Mouse (Mus musculus): Measurements from ENCODE around the gene Adcy3. TPM values are rescaled to one million over a fixed set of nuclear protein-coding genes. Genes with fewer than 3 reads are reported as not detected.

The Adcy3 gene
- polyA plus RNA-seq, 1 experiment from 2014 or later: 17.4 TPM

- no peak overlapping the region for H3K4me3 ChIP-seq (replicated peaks)
- no peak overlapping the region for H3K4me2 ChIP-seq (replicated peaks)
- H3K9ac ChIP-seq: no peak overlapping the region
- no peak for ATAC-seq (ENCODE audit: insufficient number of reproducible peaks, low FRiP score, low TSS enrichment, low read depth)
- 51% methylated on average over 2 of the region's 2 CpGs for WGBS
- H3K27ac ChIP-seq (replicated peaks): peak overlapping the region; percentile 44
- H3K27me3 ChIP-seq: no peaks in the 10 kb centered on the region
- no peaks in the 10 kb centered on the region for H3K36me3 ChIP-seq
- H3K4me1 ChIP-seq: peaks cover 10% of the 10 kb centered on the region; the same call in 1 of the 2 replicates
- H3K9me3 ChIP-seq (replicated peaks): no peaks in the 10 kb centered on the region
These were observed 24.6 kb downstream of the Adcy3 start for GRCm38 (mm10) chr12:4157466-4157865.

GRCm38 (mm10) chr12:4158179-4158578, 25.3 kb downstream of the Adcy3 start:
- 89% methylated on average over 3 of the region's 3 CpGs for WGBS
- H3K36me3 ChIP-seq: no peaks in the 10 kb centered on the region
- no peaks in the 10 kb centered on the region for H3K9me3 ChIP-seq (replicated peaks)
- H3K27me3 ChIP-seq: no peaks in the 10 kb centered on the region
- H3K4me1 ChIP-seq: peaks cover 10% of the 10 kb centered on the region; the same call in 1 of the 2 replicates
- no peak overlapping the region for H3K9ac ChIP-seq
- 0 out of 2 replicates have a peak overlapping the region, but pooled peaks have one; percentile 44 for H3K27ac ChIP-seq (replicated peaks)
- H3K4me2 ChIP-seq (replicated peaks): no peak overlapping the region
- no peak overlapping the region for H3K4me3 ChIP-seq (replicated peaks)
- no peak for ATAC-seq (ENCODE audit: insufficient number of reproducible peaks, low FRiP score, low TSS enrichment, low read depth)

- H3K4me3 ChIP-seq (replicated peaks): no peak overlapping the region
- peaks cover 10% of the 10 kb centered on the region; the same call in 1 of the 2 replicates for H3K4me1 ChIP-seq
- H3K9me3 ChIP-seq (replicated peaks): no peaks in the 10 kb centered on the region
- no peak overlapping the region for H3K27ac ChIP-seq (replicated peaks)
- no peak overlapping the region for H3K4me2 ChIP-seq (replicated peaks)
- H3K27me3 ChIP-seq: no peaks in the 10 kb centered on the region
- WGBS: 91% methylated on average over 7 of the region's 7 CpGs
- H3K9ac ChIP-seq: no peak overlapping the region
- H3K36me3 ChIP-seq: no peaks in the 10 kb centered on the region
- no peak for ATAC-seq (ENCODE audit: insufficient number of reproducible peaks, low FRiP score, low TSS enrichment, low read depth)
These were observed 26.1 kb downstream of the Adcy3 start for GRCm38 (mm10) chr12:4158868-4159632.

GRCm38 (mm10) chr12:4160322-4160721, 27.4 kb downstream of the Adcy3 start:
- Histone ChIP-seq H3K4me1 (peaks cover 10% of the 10 kb centered on the region; the same call in 1 of the 2 replicates), H3K27me3 (no peaks in the 10 kb centered on the region), H3K4me3 (replicated peaks) (no peak overlapping the region), H3K27ac (replicated peaks) (no peak overlapping the region), H3K9ac (no peak overlapping the region), H3K4me2 (replicated peaks) (no peak overlapping the region), H3K36me3 (no peaks in the 10 kb centered on the region), H3K9me3 (replicated peaks) (no peaks in the 10 kb centered on the region)
- 78% methylated on average over 7 of the region's 7 CpGs for WGBS
- no peak for ATAC-seq (ENCODE audit: insufficient number of reproducible peaks, low FRiP score, low TSS enrichment, low read depth)

GRCm38 (mm10) chr12:4162886-4163285, 30.0 kb downstream of the Adcy3 start:
- Histone ChIP-seq H3K27me3 (no peaks in the 10 kb centered on the region), H3K9ac (no peak overlapping the region), H3K4me3 (replicated peaks) (no peak overlapping the region), H3K9me3 (replicated peaks) (no peaks in the 10 kb centered on the region), H3K36me3 (no peaks in the 10 kb centered on the region), H3K4me2 (replicated peaks) (no peak overlapping the region), H3K4me1 (0 out of 2 replicates have a peak, but pooled peaks cover 6% of the 10 kb centered on the region), H3K27ac (replicated peaks) (no peak overlapping the region)
- no peak for ATAC-seq (ENCODE audit: insufficient number of reproducible peaks, low FRiP score, low TSS enrichment, low read depth)
- 38% methylated on average over 2 of the region's 2 CpGs for WGBS

GRCm38 (mm10) chr12:4166970-4167369, 34.1 kb downstream of the Adcy3 start:
- no peaks in the 10 kb centered on the region for H3K36me3 ChIP-seq
- no peaks in the 10 kb centered on the region for H3K27me3 ChIP-seq
- H3K4me1 ChIP-seq: 0 out of 2 replicates have a peak, but pooled peaks cover 5% of the 10 kb centered on the region
- ATAC-seq (ENCODE audit: insufficient number of reproducible peaks, low FRiP score, low TSS enrichment, low read depth): no peak
- no peak overlapping the region for H3K27ac ChIP-seq (replicated peaks)
- H3K9me3 ChIP-seq (replicated peaks): no peaks in the 10 kb centered on the region
- no peak overlapping the region for H3K9ac ChIP-seq
- no peak overlapping the region for H3K4me2 ChIP-seq (replicated peaks)
- 69% methylated on average over 3 of the region's 3 CpGs for WGBS
- no peak overlapping the region for H3K4me3 ChIP-seq (replicated peaks)

- Histone ChIP-seq H3K9ac (no peak overlapping the region), H3K9me3 (replicated peaks) (no peaks in the 10 kb centered on the region), H3K4me1 (0 out of 2 replicates have a peak, but pooled peaks cover 5% of the 10 kb centered on the region), H3K4me3 (replicated peaks) (no peak overlapping the region), H3K4me2 (replicated peaks) (no peak overlapping the region), H3K27ac (replicated peaks) (no peak overlapping the region), H3K36me3 (no peaks in the 10 kb centered on the region), H3K27me3 (no peaks in the 10 kb centered on the region)
- ATAC-seq (ENCODE audit: insufficient number of reproducible peaks, low FRiP score, low TSS enrichment, low read depth): no peak
- WGBS: 91% methylated on average over 1 of the region's 1 CpGs
These were observed 36.2 kb downstream of the Adcy3 start for GRCm38 (mm10) chr12:4169058-4169457.

- H3K27ac ChIP-seq (replicated peaks): no peak overlapping the region
- no peak overlapping the region for H3K9ac ChIP-seq
- no peaks in the 10 kb centered on the region for H3K9me3 ChIP-seq (replicated peaks)
- H3K4me1 ChIP-seq: 0 out of 2 replicates have a peak, but pooled peaks cover 5% of the 10 kb centered on the region
- no peak overlapping the region for H3K4me3 ChIP-seq (replicated peaks)
- H3K27me3 ChIP-seq: no peaks in the 10 kb centered on the region
- H3K36me3 ChIP-seq: no peaks in the 10 kb centered on the region
- no peak for ATAC-seq (ENCODE audit: insufficient number of reproducible peaks, low FRiP score, low TSS enrichment, low read depth)
- no peak overlapping the region for H3K4me2 ChIP-seq (replicated peaks)
- WGBS: 77% methylated on average over 5 of the region's 5 CpGs
These were observed 36.7 kb downstream of the Adcy3 start for GRCm38 (mm10) chr12:4169622-4170021.

GRCm38 (mm10) chr12:4173108-4173790, 40.3 kb downstream of the Adcy3 start:
- 0 out of 2 replicates have a peak, but pooled peaks cover 5% of the 10 kb centered on the region for H3K4me1 ChIP-seq
- H3K36me3 ChIP-seq: peaks cover 8% of the 10 kb centered on the region; the same call in 1 of the 2 replicates
- 83% methylated on average over 15 of the region's 15 CpGs for WGBS
- no peaks in the 10 kb centered on the region for H3K27me3 ChIP-seq
- no peak overlapping the region for H3K27ac ChIP-seq (replicated peaks)
- H3K4me3 ChIP-seq (replicated peaks): no peak overlapping the region
- ATAC-seq (ENCODE audit: insufficient number of reproducible peaks, low FRiP score, low TSS enrichment, low read depth): no peak
- no peaks in the 10 kb centered on the region for H3K9me3 ChIP-seq (replicated peaks)
- no peak overlapping the region for H3K9ac ChIP-seq
- H3K4me2 ChIP-seq (replicated peaks): no peak overlapping the region

GRCm38 (mm10) chr12:4178839-4179238, 45.9 kb downstream of the Adcy3 start:
- Histone ChIP-seq H3K4me2 (replicated peaks) (no peak overlapping the region), H3K9ac (no peak overlapping the region), H3K9me3 (replicated peaks) (no peaks in the 10 kb centered on the region), H3K4me1 (0 out of 2 replicates have a peak, but pooled peaks cover 8% of the 10 kb centered on the region), H3K4me3 (replicated peaks) (no peak overlapping the region), H3K27ac (replicated peaks) (no peak overlapping the region), H3K36me3 (peaks cover 8% of the 10 kb centered on the region; the same call in 1 of the 2 replicates), H3K27me3 (no peaks in the 10 kb centered on the region)
- WGBS: 55% methylated on average over 5 of the region's 5 CpGs
- ATAC-seq (ENCODE audit: insufficient number of reproducible peaks, low FRiP score, low TSS enrichment, low read depth): no peak

GRCm38 (mm10) chr12:4179671-4180233, 46.8 kb downstream of the Adcy3 start:
- Histone ChIP-seq H3K36me3 (peaks cover 8% of the 10 kb centered on the region; the same call in 1 of the 2 replicates), H3K9me3 (replicated peaks) (no peaks in the 10 kb centered on the region), H3K9ac (no peak overlapping the region), H3K4me3 (replicated peaks) (no peak overlapping the region), H3K4me1 (0 out of 2 replicates have a peak, but pooled peaks cover 8% of the 10 kb centered on the region), H3K27me3 (no peaks in the 10 kb centered on the region), H3K4me2 (replicated peaks) (no peak overlapping the region), H3K27ac (replicated peaks) (no peak overlapping the region)
- WGBS: 76% methylated on average over 6 of the region's 6 CpGs
- no peak for ATAC-seq (ENCODE audit: insufficient number of reproducible peaks, low FRiP score, low TSS enrichment, low read depth)

All from embryonic facial prominence, embryonic 15.5 days (tissue).